Mouse (Mus musculus): ENCODE measurements around the gene Myo7a. TPM values are rescaled to one million over a fixed set of nuclear protein-coding genes. Genes with fewer than 3 reads are reported as not detected.

Myo7a gene
- polyA plus RNA-seq, 1 experiment, result 48.8 TPM

DNA sequence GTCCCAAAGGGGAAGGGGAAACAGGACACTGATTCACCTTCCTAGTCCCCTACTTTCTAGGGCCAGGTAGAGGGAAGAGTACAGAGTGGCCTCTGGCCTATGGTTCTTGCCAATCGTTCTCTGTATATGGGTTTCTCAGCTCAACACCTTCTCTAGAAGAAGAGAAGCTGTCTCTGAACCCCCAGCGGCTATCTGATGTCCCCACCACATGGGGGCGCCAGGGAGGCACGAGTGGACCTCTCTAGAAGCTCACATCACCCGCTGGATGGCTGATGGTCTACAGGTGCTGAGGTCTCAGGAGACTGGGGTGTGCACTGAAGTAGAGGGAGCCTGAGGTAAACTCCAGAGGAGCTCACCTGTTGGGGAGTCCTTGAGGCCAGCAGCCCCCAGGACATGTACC is 6.1 kb upstream of the Myo7a start:
- H3K27ac ChIP-seq (ENCODE audit: insufficient read depth, low read length), result no peak overlapping the region
- TF ChIP-seq POLR2A (IDR thresholded peaks at IDR 0.05; ENCODE audit: low read depth, low read length) (no peak), CTCF (IDR thresholded peaks at IDR 0.05; ENCODE audit: borderline replicate concordance, insufficient read depth, low read length) (no peak)

DNA sequence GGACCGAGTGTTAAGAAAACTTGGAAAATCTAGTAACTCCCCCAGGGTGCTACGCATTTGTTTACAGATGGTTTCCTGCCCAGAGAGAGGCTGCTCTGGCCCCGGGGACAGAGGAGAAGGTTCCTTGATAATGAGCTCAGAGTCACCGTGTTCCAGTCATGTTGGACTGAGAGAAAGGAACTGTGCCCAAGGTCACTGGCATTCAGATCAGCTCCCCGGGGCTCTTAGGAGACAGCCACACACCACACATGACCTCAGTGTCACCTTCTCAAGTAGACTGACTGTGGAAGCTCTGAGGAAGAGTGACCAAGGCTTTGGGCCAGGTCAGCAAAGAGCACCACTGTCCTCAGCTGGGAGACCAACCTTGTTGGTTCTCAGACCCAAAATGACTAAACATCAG is 5.4 kb upstream of the Myo7a start:
- no peak for TF ChIP-seq POLR2A (IDR thresholded peaks at IDR 0.05; ENCODE audit: low read depth, low read length)
- TF ChIP-seq CTCF (IDR thresholded peaks at IDR 0.05; ENCODE audit: borderline replicate concordance, insufficient read depth, low read length), result no peak
- no peaks in the 10 kb centered on the region for H3K4me1 ChIP-seq (ENCODE audit: control insufficient read depth, insufficient read depth, low read length)
- H3K27ac ChIP-seq (ENCODE audit: insufficient read depth, low read length), result no peak overlapping the region
- no peak overlapping the region for H3K4me3 ChIP-seq (ENCODE audit: insufficient read depth, low read length)

More for the DNA sequence above, 6.1 kb upstream of the Myo7a start:
- Histone ChIP-seq H3K4me1 (ENCODE audit: control insufficient read depth, insufficient read depth, low read length) (no peaks in the 10 kb centered on the region), H3K4me3 (ENCODE audit: insufficient read depth, low read length) (no peak overlapping the region)

DNA sequence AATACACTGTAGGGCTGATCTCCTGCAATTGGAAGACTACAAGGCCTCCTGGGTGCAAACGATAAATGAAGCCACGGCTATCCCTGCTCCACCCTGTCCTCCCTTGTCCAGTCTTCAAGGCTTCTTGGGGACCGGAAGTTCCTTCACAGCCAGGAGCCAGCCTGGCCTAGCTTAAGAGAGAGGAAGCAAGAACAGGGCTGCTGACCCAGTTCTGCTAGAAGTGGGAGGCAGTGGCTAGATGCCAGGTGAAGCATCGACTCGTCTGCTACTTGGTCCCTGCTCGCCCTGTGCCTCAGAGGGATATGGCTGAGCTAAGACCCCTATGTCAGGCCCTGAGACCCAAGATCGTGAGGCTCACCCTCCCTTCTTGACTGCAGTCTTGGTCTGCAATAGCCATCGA is 2.3 kb upstream of the Myo7a start:
- Histone ChIP-seq H3K4me3 (ENCODE audit: insufficient read depth, low read length) (no peak overlapping the region), H3K4me1 (ENCODE audit: control insufficient read depth, insufficient read depth, low read length) (peaks cover 4% of the 10 kb centered on the region), H3K27ac (ENCODE audit: insufficient read depth, low read length) (no peak overlapping the region)
- no peak for TF ChIP-seq POLR2A (IDR thresholded peaks at IDR 0.05; ENCODE audit: low read depth, low read length)
- no peak for TF ChIP-seq CTCF (IDR thresholded peaks at IDR 0.05; ENCODE audit: borderline replicate concordance, insufficient read depth, low read length)

DNA sequence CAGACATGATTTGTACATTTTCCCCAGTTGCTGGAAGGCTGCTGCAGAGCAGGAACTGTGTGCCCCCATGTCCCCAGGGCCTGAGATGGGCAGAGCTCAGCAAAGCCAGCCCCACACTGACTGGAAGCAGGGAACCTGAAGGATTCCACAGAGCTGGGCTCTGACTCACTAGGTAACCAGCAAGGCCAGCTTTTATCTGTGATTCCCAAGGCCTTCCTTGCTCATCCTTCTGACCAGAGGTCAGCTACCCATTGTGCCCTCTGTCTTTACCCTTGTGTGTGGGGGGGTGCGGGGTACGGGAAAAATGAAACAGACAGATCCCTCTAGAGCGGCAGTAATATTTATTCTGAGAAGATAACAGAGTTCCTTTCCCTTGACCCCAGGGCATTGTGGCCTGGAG is 1.9 kb upstream of the Myo7a start:
- no peak overlapping the region for H3K27ac ChIP-seq (ENCODE audit: insufficient read depth, low read length)
- TF ChIP-seq CTCF (IDR thresholded peaks at IDR 0.05; ENCODE audit: borderline replicate concordance, insufficient read depth, low read length) (no peak), POLR2A (IDR thresholded peaks at IDR 0.05; ENCODE audit: low read depth, low read length) (no peak)
- H3K4me3 ChIP-seq (ENCODE audit: insufficient read depth, low read length), result no peak overlapping the region
- H3K4me1 ChIP-seq (ENCODE audit: control insufficient read depth, insufficient read depth, low read length), result peaks cover 6% of the 10 kb centered on the region

DNA sequence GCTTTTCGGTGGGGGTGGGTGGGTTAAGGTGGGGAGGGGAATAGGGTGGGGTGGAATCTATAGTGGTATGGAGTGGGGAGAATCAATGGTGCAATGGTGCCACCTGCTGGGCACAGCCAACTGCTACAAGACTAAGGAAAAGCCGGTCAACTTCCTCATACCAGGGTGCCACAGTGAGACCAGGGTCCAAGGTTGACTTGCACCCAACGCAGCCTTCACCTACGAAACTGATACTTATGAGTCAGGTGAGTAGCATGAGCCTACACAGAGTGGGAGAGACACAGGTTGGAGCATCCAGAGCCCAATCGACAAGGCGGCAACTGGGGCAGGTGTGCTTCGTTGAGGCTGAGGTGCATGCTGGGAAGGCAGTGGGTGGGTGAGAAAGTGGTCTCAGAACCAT is 1.0 kb upstream of the Myo7a start:
- H3K4me3 ChIP-seq (ENCODE audit: insufficient read depth, low read length), result no peak overlapping the region
- TF ChIP-seq POLR2A (IDR thresholded peaks at IDR 0.05; ENCODE audit: low read depth, low read length) (no peak), CTCF (IDR thresholded peaks at IDR 0.05; ENCODE audit: borderline replicate concordance, insufficient read depth, low read length) (peak; percentile 80; the same call in 1 of the 2 replicates)
- no peak overlapping the region for H3K27ac ChIP-seq (ENCODE audit: insufficient read depth, low read length)
- peaks cover 10% of the 10 kb centered on the region for H3K4me1 ChIP-seq (ENCODE audit: control insufficient read depth, insufficient read depth, low read length)

DNA sequence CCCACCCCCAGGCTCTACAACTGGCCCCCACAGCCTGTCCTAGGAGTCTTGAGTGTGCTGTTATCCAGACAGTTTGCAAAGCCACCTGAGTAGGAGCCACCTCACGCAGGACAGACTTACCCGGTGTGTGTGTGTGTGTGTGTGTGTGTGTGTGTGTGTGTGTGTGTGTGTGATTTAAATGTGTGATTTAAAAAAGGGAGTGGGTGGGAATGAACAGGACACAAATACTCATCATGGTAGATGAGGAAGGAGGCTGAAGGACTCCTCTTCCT is 573 bp upstream of the Myo7a start:
- H3K4me1 ChIP-seq (ENCODE audit: control insufficient read depth, insufficient read depth, low read length), result peaks cover 10% of the 10 kb centered on the region
- TF ChIP-seq CTCF (IDR thresholded peaks at IDR 0.05; ENCODE audit: borderline replicate concordance, insufficient read depth, low read length) (no peak), POLR2A (IDR thresholded peaks at IDR 0.05; ENCODE audit: low read depth, low read length) (no peak)
- H3K27ac ChIP-seq (ENCODE audit: insufficient read depth, low read length), result no peak overlapping the region
- no peak overlapping the region for H3K4me3 ChIP-seq (ENCODE audit: insufficient read depth, low read length)

DNA sequence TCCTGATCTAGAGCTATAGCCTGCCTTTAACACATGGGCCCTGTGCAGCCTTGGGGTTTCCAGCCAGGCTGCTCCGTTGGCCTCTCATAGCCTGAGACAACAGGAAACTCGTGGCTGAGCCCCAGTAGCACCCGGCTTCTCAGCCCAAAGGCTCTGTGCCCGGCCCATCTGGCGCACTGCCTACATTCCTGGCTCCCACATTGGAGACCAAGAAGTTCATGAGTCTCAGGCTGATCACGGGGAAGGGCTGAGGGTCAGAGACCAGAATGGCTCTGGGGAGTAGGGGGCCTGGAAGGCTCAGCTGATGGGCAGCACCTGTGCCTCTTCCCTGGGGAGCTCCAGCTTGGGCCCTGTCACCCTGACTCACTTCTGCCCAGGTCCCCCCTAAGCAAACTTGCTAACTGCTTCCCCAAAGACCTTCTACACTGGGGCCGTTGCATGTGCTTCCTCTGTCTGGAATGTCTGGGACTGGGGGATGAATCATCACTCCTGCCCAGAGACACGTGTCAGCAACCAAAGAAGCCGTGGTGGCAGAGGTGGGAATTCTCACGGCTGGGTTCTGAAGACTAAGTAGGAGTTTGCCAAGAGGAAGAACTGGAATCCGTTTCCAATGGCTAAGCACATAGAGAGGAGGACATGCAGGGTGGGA is 2.2 kb downstream of the Myo7a start:
- H3K4me3 ChIP-seq (ENCODE audit: insufficient read depth, low read length), result no peak overlapping the region
- peaks cover 10% of the 10 kb centered on the region for H3K4me1 ChIP-seq (ENCODE audit: control insufficient read depth, insufficient read depth, low read length)
- peak overlapping the region; percentile 92 for H3K27ac ChIP-seq (ENCODE audit: insufficient read depth, low read length)
- no peak for TF ChIP-seq CTCF (IDR thresholded peaks at IDR 0.05; ENCODE audit: borderline replicate concordance, insufficient read depth, low read length)
- peak; percentile 41; the same call in 1 of the 2 replicates for TF ChIP-seq POLR2A (IDR thresholded peaks at IDR 0.05; ENCODE audit: low read depth, low read length)

DNA sequence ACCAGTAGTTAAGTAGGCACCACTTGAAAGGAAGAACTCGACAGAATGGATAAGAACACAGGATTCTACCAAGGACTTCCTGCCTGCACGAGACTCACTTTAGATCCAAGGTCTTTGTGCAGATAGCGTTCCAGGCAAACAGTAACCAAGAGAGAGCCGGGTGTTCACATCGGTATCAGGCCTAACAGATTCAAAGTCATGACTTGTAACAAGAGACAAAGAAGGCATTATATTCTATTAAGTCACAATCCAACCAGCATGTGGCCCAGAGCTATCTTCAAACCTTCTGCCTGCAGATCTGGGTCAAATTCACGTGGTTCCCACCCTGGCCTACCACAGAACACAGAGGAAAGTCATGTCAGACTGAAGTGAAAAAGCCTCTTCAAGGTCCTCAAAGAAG is 4.7 kb downstream of the Myo7a start:
- TF ChIP-seq CTCF (IDR thresholded peaks at IDR 0.05; ENCODE audit: borderline replicate concordance, insufficient read depth, low read length), result no peak
- no peak for TF ChIP-seq POLR2A (IDR thresholded peaks at IDR 0.05; ENCODE audit: low read depth, low read length)
- no peak overlapping the region for H3K27ac ChIP-seq (ENCODE audit: insufficient read depth, low read length)
- H3K4me1 ChIP-seq (ENCODE audit: control insufficient read depth, insufficient read depth, low read length), result peaks cover 10% of the 10 kb centered on the region
- no peak overlapping the region for H3K4me3 ChIP-seq (ENCODE audit: insufficient read depth, low read length)

DNA sequence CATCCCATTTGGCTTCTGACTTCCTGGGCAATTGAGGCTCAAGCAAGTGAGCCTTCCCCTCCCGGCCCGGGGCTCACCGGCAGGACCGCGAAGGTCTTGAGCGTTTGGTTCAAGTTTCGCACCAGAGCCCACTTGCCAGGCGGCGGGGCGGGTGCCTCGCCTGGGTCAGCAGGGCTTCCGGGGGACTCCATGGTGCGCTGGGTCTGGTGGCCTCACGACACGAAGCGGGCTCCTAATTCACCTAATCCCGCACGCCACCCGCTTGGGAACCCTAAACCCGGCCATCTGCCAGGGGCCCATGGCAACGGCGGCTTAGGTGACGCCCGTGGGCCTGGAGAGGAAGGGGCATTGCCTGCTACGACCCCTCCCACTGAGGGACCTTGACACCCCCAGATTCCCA is 8.1 kb downstream of the Myo7a start:
- Histone ChIP-seq H3K27ac (ENCODE audit: insufficient read depth, low read length) (no peak overlapping the region), H3K4me3 (ENCODE audit: insufficient read depth, low read length) (no peak overlapping the region), H3K4me1 (ENCODE audit: control insufficient read depth, insufficient read depth, low read length) (0 out of 2 replicates have a peak, but pooled peaks cover 3% of the 10 kb centered on the region)
- TF ChIP-seq CTCF (IDR thresholded peaks at IDR 0.05; ENCODE audit: borderline replicate concordance, insufficient read depth, low read length) (no peak), POLR2A (IDR thresholded peaks at IDR 0.05; ENCODE audit: low read depth, low read length) (no peak)

DNA sequence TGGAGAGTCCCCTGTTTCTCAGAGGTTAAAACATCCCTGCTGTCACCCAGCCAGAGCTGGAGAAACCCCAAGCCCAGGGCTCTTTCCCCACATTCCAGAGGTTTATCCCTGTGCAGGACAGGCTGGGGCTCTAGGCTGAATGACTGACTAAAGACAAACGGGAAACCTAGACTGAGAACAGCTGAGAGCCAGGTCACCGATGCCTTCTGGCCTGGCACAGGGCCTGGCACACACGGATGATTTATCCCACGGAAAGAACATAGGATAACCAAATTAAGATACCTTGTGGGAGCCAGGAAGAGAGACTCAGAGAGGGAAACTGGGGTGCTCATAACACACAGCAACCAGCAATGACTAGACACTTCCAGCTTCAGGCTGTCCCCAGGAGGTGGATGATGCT is 9.6 kb downstream of the Myo7a start:
- TF ChIP-seq POLR2A (IDR thresholded peaks at IDR 0.05; ENCODE audit: low read depth, low read length) (no peak), CTCF (IDR thresholded peaks at IDR 0.05; ENCODE audit: borderline replicate concordance, insufficient read depth, low read length) (no peak)
- Histone ChIP-seq H3K27ac (ENCODE audit: insufficient read depth, low read length) (no peak overlapping the region), H3K4me3 (ENCODE audit: insufficient read depth, low read length) (no peak overlapping the region), H3K4me1 (ENCODE audit: control insufficient read depth, insufficient read depth, low read length) (no peaks in the 10 kb centered on the region)
